Mouse (Mus musculus): ENCODE data around the gene Gatm. TPM values are rescaled to one million over a fixed set of nuclear protein-coding genes. Genes with fewer than 3 reads are reported as not detected.

Gene Gatm
- polyA plus RNA-seq (2017; shearing (Covaris generic)): 0.34 TPM

DNA sequence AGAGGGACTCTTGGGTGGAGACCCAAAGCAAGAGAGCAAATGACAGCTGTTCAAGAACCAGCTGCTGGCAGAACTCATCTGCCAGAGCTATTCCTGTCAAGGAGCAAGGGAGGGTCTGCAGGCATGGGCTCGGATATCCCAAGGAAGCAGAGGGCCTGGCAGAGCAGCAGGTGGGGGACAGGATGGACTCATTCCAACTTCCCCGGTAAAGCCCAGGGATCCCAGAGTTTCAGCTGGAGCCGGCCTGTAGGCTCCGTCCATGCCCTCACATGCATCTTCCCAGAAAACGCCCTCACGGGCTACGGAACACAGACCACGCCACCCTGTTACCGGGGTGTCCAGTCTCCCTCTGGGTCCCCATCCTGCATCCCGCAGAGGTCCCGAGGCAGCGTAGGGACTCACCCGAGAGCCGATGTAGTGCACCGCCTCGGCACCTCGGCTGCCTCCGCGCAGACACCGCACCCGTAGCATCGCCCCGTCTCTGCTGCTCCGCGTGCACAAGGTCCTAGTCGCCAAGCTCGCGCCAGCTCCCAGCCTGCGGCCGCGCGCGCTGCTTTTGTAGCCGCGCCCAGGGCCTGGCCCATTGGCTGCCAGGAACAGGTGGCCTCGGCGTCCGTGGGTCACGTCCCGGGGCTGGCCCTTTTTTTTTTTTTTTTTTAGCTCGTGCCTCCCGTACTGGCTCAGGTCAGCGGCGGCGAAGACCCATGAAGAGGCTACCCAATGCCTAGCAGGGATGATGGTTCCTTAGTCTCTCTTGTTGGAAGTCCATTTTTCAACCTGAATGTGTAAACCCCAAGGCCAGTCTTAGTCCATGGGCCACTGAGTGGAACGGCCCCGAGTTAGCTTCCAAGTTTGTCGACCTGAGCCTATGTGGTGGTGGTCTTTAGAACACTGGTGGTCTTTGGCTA, at the start of gene Gatm:
TSS of gene Gatm (minus strand) at position 558 of the 908 bp plus-strand sequence.

DNA sequence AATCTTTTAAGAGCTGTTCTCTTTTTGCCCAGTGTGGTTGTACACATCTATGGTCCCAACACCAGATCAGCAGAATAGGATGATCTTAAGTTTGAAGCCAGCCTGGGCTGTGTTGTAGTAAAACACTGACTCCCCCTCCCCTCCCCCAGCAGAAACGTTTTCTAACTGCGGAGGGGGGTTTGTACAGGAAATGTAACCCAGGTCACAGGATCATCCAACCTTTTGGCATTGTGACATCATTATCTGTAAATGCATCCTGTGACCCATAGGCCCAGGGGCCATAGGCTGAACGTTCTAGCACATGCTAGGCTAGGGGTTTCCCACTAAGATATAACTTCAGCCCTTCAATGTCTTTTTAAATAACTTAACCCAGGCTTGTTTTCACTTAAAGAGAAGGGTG, 25.6 kb upstream of the Gatm start, which contains the start of gene AA467197:
TSS of gene AA467197 (plus strand) at position 301 of the 400 bp plus-strand sequence.

Other genes starting within 250 kb of the Gatm start
- gene Shf, start 242.1 kb downstream of the Gatm start, polyA plus RNA-seq (2017; shearing (Covaris generic)): 7.4 TPM
- gene Slc28a2, start 184.8 kb downstream of the Gatm start, polyA plus RNA-seq (2017; shearing (Covaris generic)): 199 TPM
- 56.7 TPM for gene Gm14085, start 126.4 kb downstream of the Gatm start, polyA plus RNA-seq (2017; shearing (Covaris generic))
- not detected for gene AA467197, start 25.7 kb upstream of the Gatm start, polyA plus RNA-seq (2017; shearing (Covaris generic))
- gene Slc30a4, start 91.4 kb upstream of the Gatm start, polyA plus RNA-seq (2017; shearing (Covaris generic)): 3.3 TPM
- gene Bloc1s6, start 127.2 kb upstream of the Gatm start, polyA plus RNA-seq (2017; shearing (Covaris generic)): 51.1 TPM
- 23.0 TPM for gene Sqor, start 153.9 kb upstream of the Gatm start, polyA plus RNA-seq (2017; shearing (Covaris generic))

All from CD4-positive, CD25-positive, alpha-beta regulatory T cell (primary cell).